Mouse (Mus musculus): ENCODE results near the gene B9d1. TPM values are rescaled to one million over a fixed set of nuclear protein-coding genes. Genes with fewer than 3 reads are reported as not detected.

B9d1 gene
- polyA plus RNA-seq, 1 experiment from 2014 or later, result 21.5 TPM

DNA sequence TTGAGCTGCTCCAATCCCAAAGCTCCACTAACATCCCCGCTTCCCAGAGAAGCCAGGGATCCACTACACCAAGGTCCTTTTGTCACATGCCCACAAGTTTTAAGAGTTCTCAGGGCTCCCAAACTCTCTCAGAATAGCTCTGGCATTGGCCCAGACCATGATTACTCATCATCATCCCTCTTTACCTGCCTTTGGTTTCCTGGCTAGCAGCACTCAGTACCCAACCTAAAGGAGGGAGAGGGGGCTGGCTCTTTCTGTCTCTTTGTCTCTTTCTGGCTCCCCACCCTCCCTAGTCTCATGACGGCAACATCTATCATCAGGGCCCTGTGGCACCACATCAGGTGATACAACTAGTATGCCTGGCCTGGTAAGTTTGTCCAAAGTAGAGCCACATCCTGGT is 27.9 kb downstream of the B9d1 start:
- peaks cover 4% of the 10 kb centered on the region; the same call in 1 of the 2 replicates for H3K4me1 ChIP-seq
- H3K9me3 ChIP-seq, result no peaks in the 10 kb centered on the region
- peak overlapping the region; percentile 38; the same call in 1 of the 2 replicates for H3K27ac ChIP-seq
- 83% methylated on average over 2 of the region's 2 CpGs for whole genome bisulfite sequencing
- no peaks in the 10 kb centered on the region for H3K27me3 ChIP-seq (ENCODE audit: insufficient read depth, poor library complexity, severe bottlenecking)
- peaks cover 40% of the 10 kb centered on the region for H3K36me3 ChIP-seq
- H3K4me3 ChIP-seq, result no peak overlapping the region
- no peak for DNase-seq (ENCODE audit: low spot score)

DNA sequence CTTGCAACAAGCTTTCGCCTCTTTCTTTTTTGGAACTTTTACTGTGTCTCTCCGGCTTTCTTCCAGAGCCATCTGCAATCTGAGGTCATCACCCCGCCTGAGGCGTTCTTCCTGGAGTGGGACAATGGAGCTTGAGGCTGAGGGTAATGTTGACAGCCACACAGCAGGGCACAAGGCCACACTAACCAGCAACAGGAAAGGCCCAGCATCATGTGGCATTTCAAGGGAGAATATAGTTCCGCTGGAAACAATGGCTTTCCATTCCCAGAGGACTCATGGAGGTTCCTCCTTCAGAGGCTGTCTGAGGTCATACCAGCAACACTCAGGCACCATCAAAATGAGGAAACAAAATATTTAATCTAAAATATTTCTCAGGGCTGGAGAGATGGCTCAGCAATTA is 28.6 kb downstream of the B9d1 start:
- DNase-seq (ENCODE audit: low spot score), result no peak
- peak overlapping the region; percentile 38; the same call in 1 of the 2 replicates for H3K27ac ChIP-seq
- 66% methylated on average over 5 of the region's 5 CpGs for WGBS

DNA sequence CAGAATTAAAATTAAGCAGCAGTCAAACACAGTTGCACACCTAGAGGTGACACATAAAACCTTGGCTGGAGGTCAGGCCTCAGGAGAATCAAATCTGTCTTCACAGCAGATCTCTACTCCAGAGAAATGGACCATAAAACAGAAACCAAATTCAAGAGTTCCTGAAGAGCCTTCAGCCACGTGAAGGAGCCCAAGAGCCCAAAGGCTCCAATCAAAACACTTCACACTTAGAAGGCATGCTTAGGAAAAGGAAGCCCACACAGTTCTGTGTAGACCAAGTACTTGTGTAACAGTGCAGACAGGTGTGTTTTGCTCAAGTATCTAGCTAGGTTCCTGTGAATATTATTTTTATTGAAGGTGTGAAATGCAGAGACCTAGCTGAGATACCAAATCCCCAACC is 30.6 kb downstream of the B9d1 start:
- Histone ChIP-seq H3K27ac (no peak overlapping the region), H3K4me1 (peaks cover 5% of the 10 kb centered on the region; the same call in 1 of the 2 replicates), H3K9me3 (no peaks in the 10 kb centered on the region), H3K4me3 (no peak overlapping the region), H3K27me3 (ENCODE audit: insufficient read depth, poor library complexity, severe bottlenecking) (no peaks in the 10 kb centered on the region), H3K36me3 (peaks cover 35% of the 10 kb centered on the region)
- DNase-seq (ENCODE audit: low spot score), result no peak
- WGBS, result 59% methylated on average over 1 of the region's 1 CpGs

More for the DNA sequence above, 28.6 kb downstream of the B9d1 start:
- no peak overlapping the region for H3K4me3 ChIP-seq
- H3K36me3 ChIP-seq, result peaks cover 37% of the 10 kb centered on the region
- H3K9me3 ChIP-seq, result no peaks in the 10 kb centered on the region
- no peaks in the 10 kb centered on the region for H3K27me3 ChIP-seq (ENCODE audit: insufficient read depth, poor library complexity, severe bottlenecking)
- H3K4me1 ChIP-seq, result peaks cover 4% of the 10 kb centered on the region; the same call in 1 of the 2 replicates

- Histone ChIP-seq H3K9me3 (no peaks in the 10 kb centered on the region), H3K4me3 (no peak overlapping the region), H3K27ac (no peak overlapping the region), H3K4me1 (peaks cover 19% of the 10 kb centered on the region), H3K36me3 (peaks cover 35% of the 10 kb centered on the region), H3K27me3 (ENCODE audit: insufficient read depth, poor library complexity, severe bottlenecking) (no peaks in the 10 kb centered on the region)
- 46% methylated on average over 3 of the region's 3 CpGs for WGBS
- no peak for DNase-seq (ENCODE audit: low spot score)
Observed at GRCm38 (mm10) chr11:61536952-61537351, 32.0 kb downstream of the B9d1 start.

DNA sequence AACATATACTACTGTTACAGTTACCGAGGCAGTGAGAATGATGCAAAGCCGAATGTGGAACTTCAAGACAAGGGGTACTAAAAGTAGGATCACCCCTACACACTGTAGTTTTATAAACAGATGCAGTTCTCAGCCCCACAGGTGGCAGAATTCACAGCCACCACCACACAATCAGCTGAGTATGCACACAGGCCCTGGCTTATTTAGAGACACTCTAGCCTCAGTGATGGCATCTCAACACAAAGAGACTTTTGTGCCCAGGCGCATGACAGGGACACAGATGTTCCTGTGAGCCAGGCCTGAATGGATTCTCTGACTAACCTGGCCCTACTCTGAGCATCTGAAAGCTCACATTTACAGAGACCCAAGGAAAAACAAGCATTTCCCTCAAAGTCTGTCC is 32.4 kb downstream of the B9d1 start:
- peaks cover 22% of the 10 kb centered on the region for H3K4me1 ChIP-seq
- no peaks in the 10 kb centered on the region for H3K27me3 ChIP-seq (ENCODE audit: insufficient read depth, poor library complexity, severe bottlenecking)
- no peak overlapping the region for H3K27ac ChIP-seq
- peaks cover 36% of the 10 kb centered on the region for H3K36me3 ChIP-seq
- H3K4me3 ChIP-seq, result no peak overlapping the region
- WGBS, result 74% methylated on average over 3 of the region's 3 CpGs
- no peaks in the 10 kb centered on the region for H3K9me3 ChIP-seq
- no peak for DNase-seq (ENCODE audit: low spot score)

DNA sequence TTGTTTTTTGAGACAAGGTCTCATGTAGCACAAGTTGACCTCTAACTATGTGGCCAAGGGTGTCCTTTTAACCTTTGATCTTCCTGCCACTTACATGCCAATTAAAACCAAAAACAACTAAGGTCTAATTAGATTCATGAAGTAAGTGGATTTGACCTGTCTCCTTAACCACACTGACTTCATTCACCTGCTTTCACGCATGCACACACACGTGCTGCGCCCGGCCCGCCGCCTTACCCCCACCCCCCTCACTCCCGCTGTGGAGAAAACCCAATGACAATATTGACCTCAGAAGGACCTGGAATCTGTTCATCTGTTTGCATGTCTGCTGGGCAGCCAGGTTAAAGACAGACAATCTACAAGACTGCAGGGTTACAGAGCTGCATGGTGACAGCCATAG is 35.7 kb downstream of the B9d1 start:
- WGBS, result 90% methylated on average over 7 of the region's 7 CpGs
- Histone ChIP-seq H3K27ac (no peak overlapping the region), H3K4me1 (peaks cover 24% of the 10 kb centered on the region), H3K27me3 (ENCODE audit: insufficient read depth, poor library complexity, severe bottlenecking) (no peaks in the 10 kb centered on the region), H3K9me3 (no peaks in the 10 kb centered on the region), H3K36me3 (peaks cover 36% of the 10 kb centered on the region), H3K4me3 (no peak overlapping the region)
- DNase-seq (ENCODE audit: low spot score), result no peak

- WGBS, result 82% methylated on average over 2 of the region's 2 CpGs
- Histone ChIP-seq H3K36me3 (peaks cover 41% of the 10 kb centered on the region), H3K27me3 (ENCODE audit: insufficient read depth, poor library complexity, severe bottlenecking) (no peaks in the 10 kb centered on the region), H3K4me3 (no peak overlapping the region), H3K4me1 (peaks cover 24% of the 10 kb centered on the region), H3K27ac (no peak overlapping the region), H3K9me3 (no peaks in the 10 kb centered on the region)
- DNase-seq (ENCODE audit: low spot score), result no peak
Observed at GRCm38 (mm10) chr11:61541106-61541505, 36.2 kb downstream of the B9d1 start.

- H3K36me3 ChIP-seq, result peaks cover 37% of the 10 kb centered on the region
- H3K27ac ChIP-seq, result no peak overlapping the region
- peaks cover 19% of the 10 kb centered on the region for H3K4me1 ChIP-seq
- WGBS, result 90% methylated on average over 2 of the region's 2 CpGs
- no peak for DNase-seq (ENCODE audit: low spot score)
- no peak overlapping the region for H3K4me3 ChIP-seq
- no peaks in the 10 kb centered on the region for H3K9me3 ChIP-seq
- no peaks in the 10 kb centered on the region for H3K27me3 ChIP-seq (ENCODE audit: insufficient read depth, poor library complexity, severe bottlenecking)
Observed at GRCm38 (mm10) chr11:61545586-61545985, 40.6 kb downstream of the B9d1 start.

- no peak overlapping the region for H3K4me3 ChIP-seq
- WGBS, result 88% methylated on average over 10 of the region's 10 CpGs
- no peaks in the 10 kb centered on the region for H3K27me3 ChIP-seq (ENCODE audit: insufficient read depth, poor library complexity, severe bottlenecking)
- no peak overlapping the region for H3K27ac ChIP-seq
- peaks cover 36% of the 10 kb centered on the region for H3K36me3 ChIP-seq
- no peaks in the 10 kb centered on the region for H3K9me3 ChIP-seq
- no peak for DNase-seq (ENCODE audit: low spot score)
- H3K4me1 ChIP-seq, result peaks cover 10% of the 10 kb centered on the region
Observed at GRCm38 (mm10) chr11:61546452-61546851, 41.5 kb downstream of the B9d1 start.

GRCm38 (mm10) chr11:61547710-61548109 is 42.8 kb downstream of the B9d1 start:
- no peaks in the 10 kb centered on the region for H3K27me3 ChIP-seq (ENCODE audit: insufficient read depth, poor library complexity, severe bottlenecking)
- no peak overlapping the region for H3K4me3 ChIP-seq
- 86% methylated on average over 4 of the region's 4 CpGs for WGBS
- H3K36me3 ChIP-seq, result peaks cover 29% of the 10 kb centered on the region
- H3K4me1 ChIP-seq, result 0 out of 2 replicates have a peak, but pooled peaks cover 2% of the 10 kb centered on the region
- no peak overlapping the region for H3K27ac ChIP-seq
- no peak for DNase-seq (ENCODE audit: low spot score)
- no peaks in the 10 kb centered on the region for H3K9me3 ChIP-seq

DNA sequence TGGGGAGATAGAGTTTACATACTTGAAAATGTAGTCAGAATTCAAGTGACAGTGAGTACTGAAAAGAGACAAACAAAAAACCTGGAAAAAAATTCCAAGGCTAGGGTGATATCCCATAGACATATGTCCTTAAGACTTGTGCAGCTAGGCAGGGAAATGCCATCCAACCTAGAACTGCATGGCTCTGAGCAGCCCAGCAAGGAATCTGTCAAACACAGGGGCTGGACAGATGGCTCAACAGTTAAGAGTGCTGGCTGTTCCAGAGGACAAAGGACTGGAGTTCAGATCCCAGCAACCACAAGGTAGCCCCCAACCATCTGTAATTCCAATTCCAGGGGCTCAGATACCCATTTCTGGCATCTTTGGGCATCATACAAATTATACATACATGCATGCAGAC is 45.7 kb downstream of the B9d1 start:
- no peak for DNase-seq (ENCODE audit: low spot score)
- peaks cover 18% of the 10 kb centered on the region for H3K36me3 ChIP-seq

DNA sequence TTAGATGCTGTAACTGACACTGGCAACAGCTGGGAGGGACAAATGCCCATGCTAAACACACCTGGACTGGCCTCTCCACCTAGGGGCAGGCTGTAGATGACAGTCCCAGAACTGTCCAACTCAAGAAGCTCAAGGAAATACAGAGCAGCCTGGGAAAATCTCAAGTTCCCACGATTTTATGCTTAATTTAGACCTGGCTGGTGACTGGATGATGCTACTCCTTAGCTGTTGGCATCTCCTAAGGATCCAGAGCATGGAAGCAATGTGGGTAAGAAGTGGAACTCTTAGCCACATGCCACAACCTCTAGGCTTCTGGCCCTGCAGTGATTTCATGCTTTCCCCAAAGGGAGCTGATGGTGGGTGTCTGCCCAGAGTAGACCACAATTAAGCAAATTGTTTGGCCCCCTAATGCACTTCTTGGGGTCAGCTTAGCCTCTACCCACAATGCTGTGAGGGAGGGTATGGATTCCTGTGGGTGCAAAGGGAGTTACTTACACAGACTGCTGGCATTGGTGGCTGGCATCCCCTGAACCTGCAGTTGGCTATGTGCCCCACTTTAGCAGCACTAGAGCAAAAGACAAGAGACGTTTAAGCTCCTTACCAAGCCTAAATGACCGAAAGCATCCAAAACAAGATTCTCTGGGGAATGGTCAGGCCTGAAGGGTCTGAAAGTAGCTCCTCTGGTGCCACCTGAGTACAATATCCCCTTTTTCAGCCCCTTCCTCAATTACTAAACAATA is 48.2 kb downstream of the B9d1 start:
- Histone ChIP-seq H3K4me1 (peaks cover 10% of the 10 kb centered on the region; the same call in 1 of the 2 replicates), H3K27me3 (ENCODE audit: insufficient read depth, poor library complexity, severe bottlenecking) (no peaks in the 10 kb centered on the region), H3K4me3 (no peak overlapping the region), H3K9me3 (no peaks in the 10 kb centered on the region), H3K36me3 (0 out of 2 replicates have a peak, but pooled peaks cover 4% of the 10 kb centered on the region), H3K27ac (no peak overlapping the region)
- DNase-seq (ENCODE audit: low spot score), result no peak
- WGBS, result 82% methylated on average over 3 of the region's 3 CpGs

More for the DNA sequence above, 45.7 kb downstream of the B9d1 start:
- no peaks in the 10 kb centered on the region for H3K27me3 ChIP-seq (ENCODE audit: insufficient read depth, poor library complexity, severe bottlenecking)
- 0 out of 2 replicates have a peak, but pooled peaks cover 6% of the 10 kb centered on the region for H3K4me1 ChIP-seq
- no peaks in the 10 kb centered on the region for H3K9me3 ChIP-seq
- H3K27ac ChIP-seq, result no peak overlapping the region
- H3K4me3 ChIP-seq, result no peak overlapping the region

DNA sequence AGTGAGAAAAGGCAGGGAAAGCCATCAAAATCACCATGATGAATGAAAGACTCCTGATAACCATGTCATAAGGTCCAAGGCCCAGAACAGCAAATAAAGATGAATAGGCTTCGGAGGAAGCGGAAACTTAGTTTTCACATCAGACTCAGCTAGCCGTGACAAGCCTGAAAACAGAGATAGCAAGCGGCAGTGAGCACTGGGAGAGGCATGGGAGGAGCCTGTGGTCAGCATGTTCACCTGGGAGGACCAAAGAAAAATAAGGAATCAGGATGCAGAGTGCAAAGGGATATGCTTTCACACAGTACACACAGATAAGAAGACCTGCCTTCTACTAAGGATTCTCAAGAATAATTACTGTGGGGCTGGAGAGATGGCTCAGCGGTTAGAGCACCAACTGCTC is 54.6 kb downstream of the B9d1 start:
- Histone ChIP-seq H3K4me3 (no peak overlapping the region), H3K27ac (no peak overlapping the region), H3K4me1 (peaks cover 44% of the 10 kb centered on the region), H3K36me3 (no peaks in the 10 kb centered on the region), H3K9me3 (no peaks in the 10 kb centered on the region), H3K27me3 (ENCODE audit: insufficient read depth, poor library complexity, severe bottlenecking) (no peaks in the 10 kb centered on the region)
- 50% methylated on average over 5 of the region's 5 CpGs for WGBS
- DNase-seq (ENCODE audit: low spot score), result no peak

Data from heart, embryonic 10.5 days (tissue).